Mouse (Mus musculus): ENCODE results near the gene Wfdc9.

DNA sequence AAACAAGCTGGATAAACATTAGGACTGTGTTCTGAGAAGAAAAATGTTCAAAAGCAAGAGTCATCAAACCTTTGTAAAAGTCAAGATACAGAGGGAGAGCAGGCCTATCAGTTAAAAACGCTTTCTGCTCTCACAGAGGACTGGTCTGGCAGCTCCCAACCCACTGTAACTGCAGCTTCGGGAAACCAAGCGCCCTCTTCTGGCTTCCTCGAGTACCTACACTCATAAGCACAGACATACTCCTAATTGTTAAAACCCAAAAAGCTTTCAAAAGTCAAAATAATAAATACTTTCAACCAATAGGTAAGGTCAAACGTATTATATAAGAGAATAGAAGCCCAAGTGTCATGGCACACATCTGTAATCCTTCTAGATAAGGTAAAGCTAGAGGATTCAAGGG is 47.9 kb upstream of the Wfdc9 start:
- TF ChIP-seq CTCF (IDR thresholded peaks at IDR 0.05; ENCODE audit: control insufficient read depth, insufficient read depth, low read length) (no peak), POLR2A (IDR thresholded peaks at IDR 0.05; ENCODE audit: borderline replicate concordance, control insufficient read depth, low read depth, low read length) (no peak)
